Mouse (Mus musculus) intestine, embryonic 15.5 days (tissue): ENCODE measurements around the gene Slc50a1. TPM values are rescaled to one million over a fixed set of nuclear protein-coding genes. Genes with fewer than 3 reads are reported as not detected.

ENCODE experiments used
- ATAC-seq: fragments of 200-750 bp; cut with Nextera tagmentation; 2 replicates; pipeline ENCODE4 v1.8.0; 2017; ENCODE audit warnings: moderate TSS enrichment, moderate library complexity
- H3K27ac ChIP-seq: fragments of 300-500 bp; sonication (generic); 2 replicates; pipeline ENCODE4 v1.5.1; 2015; ENCODE audit warnings: mild to moderate bottlenecking, inconsistent platforms
- H3K27me3 ChIP-seq: fragments of 300-500 bp; sonication (generic); replicated peaks from 2 replicates; pipeline ENCODE4 v1.6.1; 2015; ENCODE audit warnings: inconsistent platforms
- H3K36me3 ChIP-seq: fragments of 300-500 bp; sonication (generic); 2 replicates; pipeline ENCODE4 v1.6.1; 2015; ENCODE audit warnings: inconsistent platforms
- H3K4me1 ChIP-seq: fragments of 300-500 bp; sonication (generic); replicated peaks from 2 replicates; pipeline ENCODE4 v1.6.1; 2015; ENCODE audit warnings: inconsistent platforms
- H3K4me2 ChIP-seq: fragments of 300-500 bp; sonication (generic); replicated peaks from 2 replicates; pipeline ENCODE4 v1.6.1; 2015; ENCODE audit warnings: mild to moderate bottlenecking, inconsistent platforms
- H3K4me3 ChIP-seq: fragments of 300-500 bp; sonication (generic); replicated peaks from 2 replicates; pipeline ENCODE4 v1.5.1; 2015; ENCODE audit warnings: inconsistent platforms
- H3K9ac ChIP-seq: fragments of 300-500 bp; sonication (generic); 2 replicates; pipeline ENCODE4 v1.6.1; 2015; ENCODE audit warnings: inconsistent platforms
- H3K9me3 ChIP-seq: fragments of 300-500 bp; sonication (generic); 2 replicates; pipeline ENCODE4 v1.6.1; 2016; ENCODE audit warnings: inconsistent platforms
- WGBS: fragments of 180-500 bp; shearing (Covaris S2); methylation state at CpG from one replicate; pipeline ENCODE4 v1.1.7; 2015; 5-methylcytosine and 5-hydroxymethylcytosine counted together
- polyA plus RNA-seq: library from polyadenylated mRNA; unstranded; fragments of >200 nt; fragmentation: Nextera tagmentation; extraction: Ambion mirVana; gene quantifications from 2 replicates; pipeline ENCODE4 v1.2.1, GENCODE M21; 2015

Gene Slc50a1
- polyA plus RNA-seq, 1 experiment from 2014 or later, result 60.6 TPM

GRCm38 (mm10) chr3:89238494-89238893 lies 31.9 kb downstream of the Slc50a1 start:
- no peaks in the 10 kb centered on the region for H3K27me3 ChIP-seq
- 57% methylated on average over 12 of the region's 12 CpGs for WGBS
- peak overlapping the region; percentile 32 for H3K4me2 ChIP-seq
- H3K9ac ChIP-seq, result no peak overlapping the region
- H3K4me3 ChIP-seq, result no peak overlapping the region
- no peak overlapping the region for H3K27ac ChIP-seq
- no peaks in the 10 kb centered on the region for H3K9me3 ChIP-seq
- peaks cover 12% of the 10 kb centered on the region for H3K4me1 ChIP-seq
- no peaks in the 10 kb centered on the region for H3K36me3 ChIP-seq
- ATAC-seq, result peak; percentile 75

GRCm38 (mm10) chr3:89237682-89238081 lies 32.7 kb downstream of the Slc50a1 start:
- H3K36me3 ChIP-seq, result no peaks in the 10 kb centered on the region
- no peak overlapping the region for H3K4me2 ChIP-seq
- H3K27me3 ChIP-seq, result no peaks in the 10 kb centered on the region
- ATAC-seq, result no peak
- 92% methylated on average over 21 of the region's 21 CpGs for WGBS
- no peak overlapping the region for H3K27ac ChIP-seq
- H3K9me3 ChIP-seq, result no peaks in the 10 kb centered on the region
- H3K4me1 ChIP-seq, result peaks cover 17% of the 10 kb centered on the region; the same call in 1 of the 2 replicates
- H3K9ac ChIP-seq, result no peak overlapping the region
- H3K4me3 ChIP-seq, result no peak overlapping the region

GRCm38 (mm10) chr3:89236516-89236915 lies 33.9 kb downstream of the Slc50a1 start:
- Histone ChIP-seq H3K27me3 (no peaks in the 10 kb centered on the region), H3K27ac (no peak overlapping the region), H3K4me2 (no peak overlapping the region), H3K36me3 (no peaks in the 10 kb centered on the region), H3K4me1 (peaks cover 18% of the 10 kb centered on the region; the same call in 1 of the 2 replicates), H3K9ac (no peak overlapping the region), H3K4me3 (no peak overlapping the region), H3K9me3 (no peaks in the 10 kb centered on the region)
- WGBS, result 91% methylated on average over 10 of the region's 10 CpGs
- ATAC-seq, result no peak

GRCm38 (mm10) chr3:89233562-89234110 lies 36.7 kb downstream of the Slc50a1 start:
- H3K4me1 ChIP-seq, result peaks cover 22% of the 10 kb centered on the region; the same call in 1 of the 2 replicates
- 63% methylated on average over 14 of the region's 14 CpGs for WGBS
- H3K4me3 ChIP-seq, result no peak overlapping the region
- ATAC-seq, result peak; percentile 62
- H3K9ac ChIP-seq, result no peak overlapping the region
- H3K36me3 ChIP-seq, result no peaks in the 10 kb centered on the region
- H3K4me2 ChIP-seq, result no peak overlapping the region
- no peaks in the 10 kb centered on the region for H3K27me3 ChIP-seq
- H3K9me3 ChIP-seq, result no peaks in the 10 kb centered on the region
- no peak overlapping the region for H3K27ac ChIP-seq

GRCm38 (mm10) chr3:89232614-89233013 lies 37.8 kb downstream of the Slc50a1 start:
- Histone ChIP-seq H3K27ac (no peak overlapping the region), H3K9me3 (no peaks in the 10 kb centered on the region), H3K4me3 (no peak overlapping the region), H3K4me2 (no peak overlapping the region), H3K9ac (no peak overlapping the region), H3K27me3 (no peaks in the 10 kb centered on the region), H3K36me3 (no peaks in the 10 kb centered on the region), H3K4me1 (peaks cover 22% of the 10 kb centered on the region)
- no peak for ATAC-seq
- 55% methylated on average over 6 of the region's 6 CpGs for WGBS

GRCm38 (mm10) chr3:89231772-89232275 lies 38.5 kb downstream of the Slc50a1 start:
- Histone ChIP-seq H3K27ac (no peak overlapping the region), H3K27me3 (0 out of 2 replicates have a peak, but pooled peaks cover 4% of the 10 kb centered on the region), H3K4me3 (no peak overlapping the region), H3K9ac (no peak overlapping the region), H3K36me3 (no peaks in the 10 kb centered on the region), H3K9me3 (no peaks in the 10 kb centered on the region), H3K4me2 (no peak overlapping the region), H3K4me1 (peaks cover 30% of the 10 kb centered on the region)
- WGBS, result 75% methylated on average over 16 of the region's 16 CpGs
- no peak for ATAC-seq

- Histone ChIP-seq H3K9ac (no peak overlapping the region), H3K4me3 (no peak overlapping the region), H3K27me3 (0 out of 2 replicates have a peak, but pooled peaks cover 4% of the 10 kb centered on the region), H3K4me2 (no peak overlapping the region), H3K27ac (no peak overlapping the region), H3K9me3 (no peaks in the 10 kb centered on the region), H3K4me1 (peaks cover 35% of the 10 kb centered on the region), H3K36me3 (no peaks in the 10 kb centered on the region)
- no peak for ATAC-seq
- 66% methylated on average over 7 of the region's 7 CpGs for WGBS
Measured at GRCm38 (mm10) chr3:89231345-89231744, 39.0 kb downstream of the Slc50a1 start.

- Histone ChIP-seq H3K4me3 (no peak overlapping the region), H3K27ac (no peak overlapping the region), H3K4me1 (peaks cover 40% of the 10 kb centered on the region), H3K36me3 (no peaks in the 10 kb centered on the region), H3K27me3 (0 out of 2 replicates have a peak, but pooled peaks cover 4% of the 10 kb centered on the region), H3K4me2 (no peak overlapping the region), H3K9ac (no peak overlapping the region), H3K9me3 (no peaks in the 10 kb centered on the region)
- ATAC-seq, result no peak
- 83% methylated on average over 2 of the region's 2 CpGs for WGBS
Measured at GRCm38 (mm10) chr3:89230561-89230960, 39.8 kb downstream of the Slc50a1 start.

- no peak overlapping the region for H3K4me3 ChIP-seq
- peak overlapping the region; percentile 84; the same call in 1 of the 2 replicates for H3K4me2 ChIP-seq
- H3K36me3 ChIP-seq, result no peaks in the 10 kb centered on the region
- 0 out of 2 replicates have a peak, but pooled peaks cover 4% of the 10 kb centered on the region for H3K27me3 ChIP-seq
- 46% methylated on average over 4 of the region's 4 CpGs for WGBS
- H3K9ac ChIP-seq, result no peak overlapping the region
- no peak for ATAC-seq
- no peaks in the 10 kb centered on the region for H3K9me3 ChIP-seq
- peaks cover 40% of the 10 kb centered on the region for H3K4me1 ChIP-seq
- no peak overlapping the region for H3K27ac ChIP-seq
Measured at GRCm38 (mm10) chr3:89229276-89229675, 41.1 kb downstream of the Slc50a1 start.

GRCm38 (mm10) chr3:89228836-89229235 lies 41.5 kb downstream of the Slc50a1 start, which contains the start of gene Muc1:
Muc1 (plus strand) TSS chr3:89229057.
- WGBS, result 30% methylated on average over 10 of the region's 10 CpGs
- Histone ChIP-seq H3K27me3 (0 out of 2 replicates have a peak, but pooled peaks cover 4% of the 10 kb centered on the region), H3K36me3 (no peaks in the 10 kb centered on the region), H3K4me2 (peak within 1 kb of the TSS; percentile 84), H3K4me1 (peaks cover 39% of the 10 kb centered on the region), H3K9ac (no peak within 1 kb of the TSS), H3K27ac (no peak within 1 kb of the TSS), H3K4me3 (peak within 1 kb of the TSS; percentile 44), H3K9me3 (no peaks in the 10 kb centered on the region)
- peak; percentile 22; the same call in 1 of the 2 replicates for ATAC-seq

- Histone ChIP-seq H3K27ac (no peak overlapping the region), H3K27me3 (0 out of 2 replicates have a peak, but pooled peaks cover 4% of the 10 kb centered on the region), H3K9me3 (no peaks in the 10 kb centered on the region), H3K9ac (no peak overlapping the region), H3K4me2 (peak overlapping the region; percentile 84), H3K4me3 (peak overlapping the region; percentile 44), H3K36me3 (no peaks in the 10 kb centered on the region), H3K4me1 (peaks cover 32% of the 10 kb centered on the region)
- ATAC-seq, result peak; percentile 78
- WGBS, result under 1% methylated on average over 20 of the region's 20 CpGs
Measured at GRCm38 (mm10) chr3:89228180-89228549, 42.2 kb downstream of the Slc50a1 start.

GRCm38 (mm10) chr3:89227307-89228179 lies 42.8 kb downstream of the Slc50a1 start:
- 4% methylated on average over 41 of the region's 41 CpGs for WGBS
- H3K9me3 ChIP-seq, result no peaks in the 10 kb centered on the region
- H3K27ac ChIP-seq, result peak overlapping the region; percentile 54; the same call in 1 of the 2 replicates
- H3K36me3 ChIP-seq, result no peaks in the 10 kb centered on the region
- peaks cover 27% of the 10 kb centered on the region for H3K4me1 ChIP-seq
- H3K9ac ChIP-seq, result peak overlapping the region; percentile 28; the same call in 1 of the 2 replicates
- peak overlapping the region; percentile 44 for H3K4me3 ChIP-seq
- H3K4me2 ChIP-seq, result peak overlapping the region; percentile 84
- H3K27me3 ChIP-seq, result 0 out of 2 replicates have a peak, but pooled peaks cover 4% of the 10 kb centered on the region
- ATAC-seq, result peak; percentile 73
